Mouse (Mus musculus) E14TG2a.4 (cell line): ENCODE measurements around the gene Frmd4b.

Experiments used
- H3K27me3 ChIP-seq: 2 replicates; pipeline ENCODE4 v1.6.1; 2014; ENCODE audit warnings: low read length, control low read depth; ENCODE audit not compliant: insufficient read depth
- H3K36me3 ChIP-seq: 2 replicates; pipeline ENCODE4 v1.6.1; 2014; ENCODE audit warnings: low read length, control low read depth; ENCODE audit not compliant: insufficient read depth
- H3K4me1 ChIP-seq: replicated peaks from 2 replicates; pipeline ENCODE4 v1.6.1; 2014; ENCODE audit warnings: low read depth, low read length, control low read depth
- H3K4me3 ChIP-seq: replicated peaks from 2 replicates; pipeline ENCODE4 v1.5.1; 2014; ENCODE audit warnings: mild to moderate bottlenecking, low read length
- H3K9me3 ChIP-seq: 2 replicates; pipeline ENCODE4 v1.6.1; 2014; ENCODE audit warnings: low read length, control low read depth
- CTCF ChIP-seq: conservative IDR thresholded peaks from 2 replicates; pipeline ENCODE4 v1.5.1; 2014; ENCODE audit warnings: low read length
- NANOG ChIP-seq: IDR thresholded peaks from 2 replicates; pipeline ENCODE4 v1.6.1; 2014; ENCODE audit warnings: borderline replicate concordance, low read length, mixed read lengths
- POU5F1 ChIP-seq: IDR thresholded peaks from 2 replicates; pipeline ENCODE4 v1.6.1; 2014; ENCODE audit warnings: low read length, borderline replicate concordance

The Frmd4b gene

DNA sequence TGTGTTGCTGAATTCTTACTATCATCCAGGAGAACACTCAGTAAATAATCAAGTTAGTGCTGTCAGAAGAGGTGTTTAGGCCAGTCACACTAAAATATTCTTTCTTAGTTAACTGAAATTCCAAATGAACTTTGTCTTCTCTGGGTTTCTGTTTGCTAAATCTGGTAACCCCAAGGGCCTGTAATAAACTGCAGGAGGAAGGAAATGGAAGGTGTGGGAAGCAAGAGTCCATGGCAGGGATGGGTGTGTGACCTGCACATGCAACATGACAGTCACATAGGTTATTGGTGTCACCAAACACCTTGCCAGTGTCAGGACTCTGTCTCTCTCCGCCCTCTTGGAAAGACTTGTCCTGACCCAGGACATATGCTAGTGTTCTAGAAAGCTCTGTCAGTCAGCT is 270.4 kb downstream of the Frmd4b start:
- peaks cover 26% of the 10 kb centered on the region for H3K4me1 ChIP-seq
- TF ChIP-seq NANOG (no peak), POU5F1 (no peak), CTCF (no peak)
- no peaks in the 10 kb centered on the region for H3K9me3 ChIP-seq
- H3K36me3 ChIP-seq, result no peaks in the 10 kb centered on the region
- H3K27me3 ChIP-seq, result no peaks in the 10 kb centered on the region
- no peak overlapping the region for H3K4me3 ChIP-seq

GRCm38 (mm10) chr6:97346527-97346926 is 270.8 kb downstream of the Frmd4b start:
- H3K9me3 ChIP-seq, result no peaks in the 10 kb centered on the region
- no peak for TF ChIP-seq NANOG
- TF ChIP-seq CTCF, result no peak
- no peak for TF ChIP-seq POU5F1

DNA sequence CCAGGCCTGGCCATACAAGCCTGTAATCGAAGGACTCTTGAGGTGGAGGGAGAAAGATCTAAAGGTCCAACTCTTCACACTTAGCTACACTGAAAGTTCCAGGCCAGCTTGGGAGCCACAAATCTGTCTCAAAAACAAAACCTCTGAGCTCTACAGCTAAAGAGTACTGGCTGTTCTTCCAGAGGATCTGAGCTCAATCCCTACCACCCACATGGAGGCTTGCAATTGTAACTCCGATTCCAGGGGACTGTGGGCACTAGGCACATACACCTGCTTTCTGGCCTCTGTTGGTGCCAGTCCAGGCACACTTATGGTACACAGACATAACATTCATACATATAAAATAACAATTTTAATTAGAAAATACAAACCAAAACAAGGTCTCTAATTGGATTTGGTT is 271.4 kb downstream of the Frmd4b start:
- no peaks in the 10 kb centered on the region for H3K9me3 ChIP-seq
- H3K36me3 ChIP-seq, result no peaks in the 10 kb centered on the region
- TF ChIP-seq POU5F1, result no peak
- TF ChIP-seq CTCF, result no peak
- no peak for TF ChIP-seq NANOG
- no peak overlapping the region for H3K4me3 ChIP-seq
- H3K4me1 ChIP-seq, result peaks cover 16% of the 10 kb centered on the region
- no peaks in the 10 kb centered on the region for H3K27me3 ChIP-seq

More at GRCm38 (mm10) chr6:97346527-97346926, 270.8 kb downstream of the Frmd4b start:
- no peaks in the 10 kb centered on the region for H3K36me3 ChIP-seq
- no peak overlapping the region for H3K4me3 ChIP-seq
- peaks cover 22% of the 10 kb centered on the region for H3K4me1 ChIP-seq
- H3K27me3 ChIP-seq, result no peaks in the 10 kb centered on the region

GRCm38 (mm10) chr6:97342185-97342584 is 275.2 kb downstream of the Frmd4b start:
- no peak for TF ChIP-seq NANOG
- TF ChIP-seq CTCF, result no peak
- TF ChIP-seq POU5F1, result no peak
- peaks cover 18% of the 10 kb centered on the region for H3K4me1 ChIP-seq

GRCm38 (mm10) chr6:97341628-97342027 is 275.7 kb downstream of the Frmd4b start:
- H3K4me1 ChIP-seq, result peaks cover 18% of the 10 kb centered on the region
- H3K4me3 ChIP-seq, result no peak overlapping the region
- H3K27me3 ChIP-seq, result no peaks in the 10 kb centered on the region
- H3K36me3 ChIP-seq, result no peaks in the 10 kb centered on the region
- TF ChIP-seq NANOG, result no peak
- TF ChIP-seq POU5F1, result no peak
- no peak for TF ChIP-seq CTCF
- H3K9me3 ChIP-seq, result no peaks in the 10 kb centered on the region

More at GRCm38 (mm10) chr6:97342185-97342584, 275.2 kb downstream of the Frmd4b start:
- Histone ChIP-seq H3K36me3 (no peaks in the 10 kb centered on the region), H3K4me3 (no peak overlapping the region), H3K27me3 (no peaks in the 10 kb centered on the region), H3K9me3 (no peaks in the 10 kb centered on the region)

- no peak overlapping the region for H3K4me3 ChIP-seq
- no peaks in the 10 kb centered on the region for H3K36me3 ChIP-seq
- H3K4me1 ChIP-seq, result peaks cover 18% of the 10 kb centered on the region
- TF ChIP-seq CTCF (no peak), NANOG (no peak), POU5F1 (no peak)
- H3K27me3 ChIP-seq, result no peaks in the 10 kb centered on the region
- no peaks in the 10 kb centered on the region for H3K9me3 ChIP-seq
Measured at GRCm38 (mm10) chr6:97341148-97341547, 276.2 kb downstream of the Frmd4b start.

GRCm38 (mm10) chr6:97340211-97340791 is 277.0 kb downstream of the Frmd4b start:
- H3K9me3 ChIP-seq, result no peaks in the 10 kb centered on the region
- H3K4me1 ChIP-seq, result peaks cover 18% of the 10 kb centered on the region
- H3K36me3 ChIP-seq, result no peaks in the 10 kb centered on the region
- TF ChIP-seq CTCF (no peak), POU5F1 (no peak), NANOG (no peak)
- H3K27me3 ChIP-seq, result no peaks in the 10 kb centered on the region
- peak overlapping the region; percentile 48 for H3K4me3 ChIP-seq

- Histone ChIP-seq H3K36me3 (no peaks in the 10 kb centered on the region), H3K27me3 (no peaks in the 10 kb centered on the region), H3K4me3 (no peak overlapping the region), H3K9me3 (no peaks in the 10 kb centered on the region), H3K4me1 (peaks cover 18% of the 10 kb centered on the region)
- TF ChIP-seq POU5F1 (no peak), CTCF (no peak), NANOG (no peak)
Measured at GRCm38 (mm10) chr6:97339271-97339681, 278.1 kb downstream of the Frmd4b start.

DNA sequence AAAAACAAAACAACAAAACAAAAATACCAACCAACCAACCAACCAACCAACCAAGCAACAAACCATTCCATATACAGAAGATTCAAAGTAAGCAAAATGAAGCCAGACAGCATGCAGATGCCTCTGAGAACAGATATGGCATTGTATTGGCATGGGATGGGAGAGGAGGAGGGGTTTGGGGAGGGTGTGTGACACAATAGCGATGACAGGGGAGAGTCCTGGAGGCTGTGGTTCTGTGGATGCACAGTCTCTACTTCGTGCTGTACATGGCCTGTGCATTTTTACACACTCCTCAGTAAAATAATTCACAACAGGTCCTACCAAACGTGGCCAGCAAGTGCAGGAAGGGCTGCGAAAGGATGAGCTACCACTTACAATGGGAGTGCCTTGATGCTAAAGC is 278.5 kb downstream of the Frmd4b start:
- H3K4me3 ChIP-seq, result no peak overlapping the region
- H3K4me1 ChIP-seq, result peaks cover 18% of the 10 kb centered on the region
- H3K36me3 ChIP-seq, result no peaks in the 10 kb centered on the region
- TF ChIP-seq POU5F1, result no peak
- H3K9me3 ChIP-seq, result no peaks in the 10 kb centered on the region
- H3K27me3 ChIP-seq, result no peaks in the 10 kb centered on the region
